Mouse (Mus musculus) inflammation-experienced regulatory T-cells, adult 6 months (primary cell): ENCODE data around the gene Cd2. TPM values are rescaled to one million over a fixed set of nuclear protein-coding genes. Genes with fewer than 3 reads are reported as not detected.

Experiments
- ATAC-seq: one replicate; pipeline ENCODE4 v1.8.0; 2017
- polyA plus RNA-seq, 3 experiments: library from polyadenylated mRNA; unstranded; fragments of 100-300 nt; shearing (Covaris generic); gene quantifications; one replicate each; pipeline ENCODE4 v1.2.1; 2017

The Cd2 gene
- polyA plus RNA-seq, 3 experiments from 2014 or later = 1,311 to 1,764 (median 1,493) TPM

- ATAC-seq = peak; percentile 27
Observed at GRCm38 (mm10) chr3:101274041-101274770, 13.5 kb downstream of the Cd2 start.

- ATAC-seq = no peak
Observed at GRCm38 (mm10) chr3:101272166-101272565, 15.6 kb downstream of the Cd2 start.

- no peak for ATAC-seq
Observed at GRCm38 (mm10) chr3:101270833-101271232, 16.9 kb downstream of the Cd2 start.

- no peak for ATAC-seq
Observed at GRCm38 (mm10) chr3:101268361-101268760, 19.4 kb downstream of the Cd2 start.

- ATAC-seq = peak; percentile 75
Observed at GRCm38 (mm10) chr3:101265561-101266091, 22.1 kb downstream of the Cd2 start.

GRCm38 (mm10) chr3:101258976-101259375 lies 28.8 kb downstream of the Cd2 start:
- ATAC-seq = no peak

GRCm38 (mm10) chr3:101256090-101256489 lies 31.6 kb downstream of the Cd2 start:
- ATAC-seq = no peak

GRCm38 (mm10) chr3:101252141-101252540 lies 35.6 kb downstream of the Cd2 start:
- no peak for ATAC-seq

- no peak for ATAC-seq
Observed at GRCm38 (mm10) chr3:101249846-101250245, 37.9 kb downstream of the Cd2 start.

GRCm38 (mm10) chr3:101245212-101245611 lies 42.5 kb downstream of the Cd2 start:
- peak; percentile 71 for ATAC-seq

- no peak for ATAC-seq
Observed at GRCm38 (mm10) chr3:101243002-101243401, 44.7 kb downstream of the Cd2 start.

- no peak for ATAC-seq
Observed at GRCm38 (mm10) chr3:101241866-101242265, 45.9 kb downstream of the Cd2 start.

GRCm38 (mm10) chr3:101240859-101241258 lies 46.9 kb downstream of the Cd2 start:
- no peak for ATAC-seq

GRCm38 (mm10) chr3:101239236-101239635 lies 48.5 kb downstream of the Cd2 start:
- no peak for ATAC-seq

GRCm38 (mm10) chr3:101238695-101239094 lies 49.0 kb downstream of the Cd2 start:
- ATAC-seq = peak; percentile 30

- no peak for ATAC-seq
Observed at GRCm38 (mm10) chr3:101236995-101237808, 50.5 kb downstream of the Cd2 start.

GRCm38 (mm10) chr3:101236261-101236660 lies 51.5 kb downstream of the Cd2 start:
- peak; percentile 30 for ATAC-seq

GRCm38 (mm10) chr3:101235321-101235720 lies 52.4 kb downstream of the Cd2 start:
- ATAC-seq = no peak

- ATAC-seq = peak; percentile 66
Observed at GRCm38 (mm10) chr3:101233424-101233823, 54.3 kb downstream of the Cd2 start.

- no peak for ATAC-seq
Observed at GRCm38 (mm10) chr3:101232570-101232969, 55.2 kb downstream of the Cd2 start.

- no peak for ATAC-seq
Observed at GRCm38 (mm10) chr3:101230201-101230600, 57.5 kb downstream of the Cd2 start.

GRCm38 (mm10) chr3:101229551-101229930 lies 58.2 kb downstream of the Cd2 start:
- ATAC-seq = no peak

- ATAC-seq = peak; percentile 54
Observed at GRCm38 (mm10) chr3:101228868-101229550, 58.7 kb downstream of the Cd2 start.
